Mouse (Mus musculus): ENCODE measurements around the gene Lix1. TPM values are rescaled to one million over a fixed set of nuclear protein-coding genes. Genes with fewer than 3 reads are reported as not detected.

Lix1 gene
- total RNA-seq (2023) = not detected

GRCm38 (mm10) chr17:17402222-17403004, at the start of gene Lix1:
Gene Lix1 (plus strand): TSS chr17:17402672.

GRCm38 (mm10) chr17:17373918-17374910, 28.3 kb upstream of the Lix1 start, which contains the start of gene Riok2:
Gene Riok2 (plus strand): TSS chr17:17374309.

Other genes starting within 250 kb of the Lix1 start
- gene Riok2, start 28.4 kb upstream of the Lix1 start, total RNA-seq (2023) = 27.9 TPM
- gene Lnpep, start 222.4 kb downstream of the Lix1 start, total RNA-seq (2023) = 189 TPM

All from CD4-positive naive resting alpha-beta T cell, adult 76 days (primary cell).